Mouse (Mus musculus): Measurements from ENCODE around the gene Pla2g2f. TPM values are rescaled to one million over a fixed set of nuclear protein-coding genes. Genes with fewer than 3 reads are reported as not detected.

The Pla2g2f gene
- polyA plus RNA-seq, 1 experiment from 2014 or later: 0.16 TPM

DNA sequence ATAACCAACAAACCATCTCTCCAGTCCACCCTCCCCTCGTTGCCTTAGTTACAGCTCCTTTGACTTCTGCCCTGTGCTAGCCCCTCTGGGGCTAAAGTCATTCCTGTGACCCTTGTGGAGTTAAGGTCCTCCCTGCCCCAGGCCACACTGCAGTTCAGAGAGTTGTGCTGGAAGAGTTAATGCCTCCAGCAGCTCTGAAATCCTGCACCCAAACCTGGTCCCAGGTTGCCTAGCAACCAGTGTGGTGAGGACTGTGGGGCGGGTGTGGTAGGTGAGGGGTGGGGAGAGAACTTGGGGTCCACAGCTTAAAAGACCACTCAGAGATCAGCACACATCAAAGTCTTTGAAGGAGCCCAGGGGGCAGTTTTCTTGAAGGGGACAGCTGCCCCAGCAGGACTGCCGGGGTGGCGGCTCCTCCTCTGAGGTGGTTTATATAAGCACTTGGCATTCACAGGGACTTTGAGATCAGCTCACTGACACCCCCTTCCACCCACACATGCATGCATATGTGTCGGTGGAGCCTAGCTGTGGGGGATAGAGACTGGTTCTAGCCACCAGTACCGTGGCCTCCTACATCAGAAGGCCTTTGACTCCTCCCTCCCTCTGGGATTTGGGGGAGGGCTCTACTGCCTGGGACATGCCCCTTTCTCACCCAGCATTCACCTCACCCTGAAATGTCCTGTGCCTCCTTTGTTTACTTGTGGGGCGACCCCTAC lies 18.1 kb downstream of the Pla2g2f start:
- peaks cover 12% of the 10 kb centered on the region; the same call in 1 of the 2 replicates for H3K4me1 ChIP-seq (ENCODE audit: control insufficient read depth, insufficient read depth, low read length)
- 14% methylated on average over 7 of the region's 7 CpGs for WGBS
- H3K9ac ChIP-seq (replicated peaks; ENCODE audit: low read depth, low read length): no peak overlapping the region
- no peaks in the 10 kb centered on the region for H3K27me3 ChIP-seq (ENCODE audit: control insufficient read depth, insufficient read depth, low read length)
- no peak overlapping the region for H3K4me3 ChIP-seq (ENCODE audit: low read depth, low read length)
- H3K9me3 ChIP-seq (ENCODE audit: control insufficient read depth, low read depth, low read length): no peaks in the 10 kb centered on the region
- H3K36me3 ChIP-seq (ENCODE audit: control insufficient read depth, insufficient read depth, low read length): no peaks in the 10 kb centered on the region
- 0 out of 2 replicates have a peak, but pooled peaks have one; percentile 24 for ATAC-seq (ENCODE audit: insufficient number of reproducible peaks, insufficient read depth, low FRiP score, low read depth)
- no peak overlapping the region for H3K27ac ChIP-seq (ENCODE audit: low read length)
- H3K4me2 ChIP-seq (replicated peaks; ENCODE audit: low read depth, low read length): no peak overlapping the region

DNA sequence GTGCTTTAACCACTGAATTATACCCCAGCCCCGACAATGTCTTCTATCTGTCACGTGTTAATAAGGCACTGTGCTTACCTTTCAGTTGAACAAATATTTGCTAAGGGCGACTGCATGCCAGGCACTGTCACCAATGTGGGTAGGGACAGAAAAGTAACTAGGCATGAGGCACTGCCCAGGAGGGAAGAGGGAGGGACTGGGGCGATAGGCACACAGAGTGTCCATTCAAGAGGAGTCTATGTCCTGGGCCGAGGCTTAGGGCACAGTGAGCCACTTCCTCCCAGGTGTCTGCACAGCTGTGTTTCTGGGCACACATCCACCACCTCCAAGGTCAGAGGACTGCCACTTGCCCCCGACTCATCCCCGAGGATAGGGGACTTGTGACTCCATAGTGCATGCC lies 20.4 kb downstream of the Pla2g2f start, which contains the start of gene Ubxn10:
Gene Ubxn10 (minus strand): TSS at position 137 of the 400 bp plus-strand sequence.
- Histone ChIP-seq H3K4me3 (ENCODE audit: low read depth, low read length) (no peak within 1 kb of the TSS), H3K27me3 (ENCODE audit: control insufficient read depth, insufficient read depth, low read length) (no peaks in the 10 kb centered on the region), H3K4me2 (replicated peaks; ENCODE audit: low read depth, low read length) (no peak within 1 kb of the TSS), H3K4me1 (ENCODE audit: control insufficient read depth, insufficient read depth, low read length) (peaks cover 12% of the 10 kb centered on the region; the same call in 1 of the 2 replicates), H3K9ac (replicated peaks; ENCODE audit: low read depth, low read length) (no peak within 1 kb of the TSS), H3K27ac (ENCODE audit: low read length) (no peak within 1 kb of the TSS; the same call in 1 of the 2 replicates), H3K9me3 (ENCODE audit: control insufficient read depth, low read depth, low read length) (no peaks in the 10 kb centered on the region), H3K36me3 (ENCODE audit: control insufficient read depth, insufficient read depth, low read length) (no peaks in the 10 kb centered on the region)
- 52% methylated on average over 7 of the region's 7 CpGs for WGBS
- peak; percentile 80 for ATAC-seq (ENCODE audit: insufficient number of reproducible peaks, insufficient read depth, low FRiP score, low read depth)

DNA sequence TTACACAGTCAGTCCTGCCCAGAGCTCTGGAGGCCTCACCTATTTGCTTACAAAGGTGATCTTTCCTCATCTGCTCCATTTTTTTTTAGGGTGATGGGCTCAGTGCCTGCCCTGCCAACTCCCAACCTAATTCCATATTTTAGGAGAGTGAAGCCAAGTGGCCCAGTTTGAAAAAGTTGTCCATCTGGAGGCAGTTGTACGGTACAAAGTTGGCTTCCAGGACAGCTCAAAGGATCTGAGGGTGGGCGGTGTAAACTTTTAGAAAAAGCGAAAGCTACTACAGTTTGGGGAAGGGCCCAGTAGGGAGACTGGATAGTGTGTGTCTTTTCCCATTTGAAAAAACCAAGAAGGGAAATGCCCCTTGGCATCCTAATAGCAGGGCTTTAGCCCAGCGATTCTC lies 22.6 kb downstream of the Pla2g2f start:
- Histone ChIP-seq H3K9me3 (ENCODE audit: control insufficient read depth, low read depth, low read length) (no peaks in the 10 kb centered on the region), H3K4me3 (ENCODE audit: low read depth, low read length) (no peak overlapping the region), H3K27ac (ENCODE audit: low read length) (no peak overlapping the region), H3K4me1 (ENCODE audit: control insufficient read depth, insufficient read depth, low read length) (peaks cover 12% of the 10 kb centered on the region; the same call in 1 of the 2 replicates), H3K4me2 (replicated peaks; ENCODE audit: low read depth, low read length) (no peak overlapping the region), H3K9ac (replicated peaks; ENCODE audit: low read depth, low read length) (no peak overlapping the region), H3K27me3 (ENCODE audit: control insufficient read depth, insufficient read depth, low read length) (no peaks in the 10 kb centered on the region), H3K36me3 (ENCODE audit: control insufficient read depth, insufficient read depth, low read length) (no peaks in the 10 kb centered on the region)
- 90% methylated on average over 4 of the region's 4 CpGs for WGBS
- no peak for ATAC-seq (ENCODE audit: insufficient number of reproducible peaks, insufficient read depth, low FRiP score, low read depth)

DNA sequence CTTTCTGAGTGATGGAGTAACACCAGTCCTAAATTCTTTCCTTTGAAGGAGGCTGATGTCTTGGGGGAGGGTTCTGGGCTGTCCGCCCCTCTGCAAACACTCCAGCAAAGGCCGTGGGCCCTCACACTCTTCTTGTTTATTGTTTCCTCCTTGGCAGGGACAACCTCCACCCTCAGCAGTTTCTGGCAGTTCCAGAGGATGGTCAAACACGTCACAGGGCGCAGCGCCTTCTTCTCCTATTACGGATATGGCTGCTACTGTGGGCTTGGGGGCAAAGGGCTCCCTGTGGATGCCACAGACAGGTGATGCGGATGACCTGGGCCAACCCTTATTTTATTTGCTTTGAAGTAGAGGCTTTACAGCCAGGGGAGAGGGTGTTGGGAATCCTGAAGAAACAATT lies 23.3 kb downstream of the Pla2g2f start:
- no peaks in the 10 kb centered on the region for H3K27me3 ChIP-seq (ENCODE audit: control insufficient read depth, insufficient read depth, low read length)
- H3K27ac ChIP-seq (ENCODE audit: low read length): no peak overlapping the region
- no peaks in the 10 kb centered on the region for H3K36me3 ChIP-seq (ENCODE audit: control insufficient read depth, insufficient read depth, low read length)
- ATAC-seq (ENCODE audit: insufficient number of reproducible peaks, insufficient read depth, low FRiP score, low read depth): no peak
- no peak overlapping the region for H3K4me2 ChIP-seq (replicated peaks; ENCODE audit: low read depth, low read length)
- H3K4me1 ChIP-seq (ENCODE audit: control insufficient read depth, insufficient read depth, low read length): peaks cover 6% of the 10 kb centered on the region; the same call in 1 of the 2 replicates
- WGBS: 54% methylated on average over 7 of the region's 7 CpGs
- no peaks in the 10 kb centered on the region for H3K9me3 ChIP-seq (ENCODE audit: control insufficient read depth, low read depth, low read length)
- no peak overlapping the region for H3K9ac ChIP-seq (replicated peaks; ENCODE audit: low read depth, low read length)
- H3K4me3 ChIP-seq (ENCODE audit: low read depth, low read length): no peak overlapping the region

DNA sequence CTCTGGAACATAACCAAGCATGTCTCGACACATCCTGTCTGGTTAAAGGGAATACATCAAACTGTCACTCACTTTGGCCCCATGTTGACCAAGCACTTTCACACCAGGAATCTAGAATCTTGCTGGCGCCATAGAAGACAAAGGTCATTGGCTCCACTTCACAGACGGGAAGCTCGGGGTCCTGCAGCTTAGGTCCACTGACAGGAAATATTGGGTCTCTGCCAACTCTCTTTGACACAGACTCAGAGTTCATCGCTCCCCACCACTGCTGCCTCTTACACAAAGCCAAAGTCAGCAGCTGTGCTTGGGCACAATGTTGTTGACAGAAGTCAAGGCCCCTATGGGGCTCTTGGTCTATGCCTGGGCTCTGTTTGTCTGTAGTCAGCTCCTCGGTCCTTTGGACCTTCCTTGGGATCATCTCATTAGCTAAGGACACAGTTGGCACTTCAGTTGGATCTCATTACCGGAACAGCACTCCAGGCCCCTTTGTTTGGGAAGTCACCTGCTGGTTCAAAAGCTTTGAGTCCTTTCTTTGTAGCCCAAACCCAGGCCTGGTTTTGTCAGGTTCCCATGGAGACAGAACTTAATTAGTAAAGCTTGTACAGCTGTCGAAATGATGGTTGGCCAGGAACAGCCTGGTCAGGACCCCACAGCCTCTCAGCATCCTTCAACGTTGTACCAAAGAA lies 28.3 kb downstream of the Pla2g2f start:
- ATAC-seq (ENCODE audit: insufficient number of reproducible peaks, insufficient read depth, low FRiP score, low read depth): no peak
- H3K27me3 ChIP-seq (ENCODE audit: control insufficient read depth, insufficient read depth, low read length): no peaks in the 10 kb centered on the region
- peaks cover 14% of the 10 kb centered on the region for H3K4me1 ChIP-seq (ENCODE audit: control insufficient read depth, insufficient read depth, low read length)
- no peak overlapping the region for H3K27ac ChIP-seq (ENCODE audit: low read length)
- H3K4me2 ChIP-seq (replicated peaks; ENCODE audit: low read depth, low read length): no peak overlapping the region
- H3K4me3 ChIP-seq (ENCODE audit: low read depth, low read length): no peak overlapping the region
- 50% methylated on average over 9 of the region's 9 CpGs for WGBS
- no peaks in the 10 kb centered on the region for H3K36me3 ChIP-seq (ENCODE audit: control insufficient read depth, insufficient read depth, low read length)
- H3K9ac ChIP-seq (replicated peaks; ENCODE audit: low read depth, low read length): no peak overlapping the region
- no peaks in the 10 kb centered on the region for H3K9me3 ChIP-seq (ENCODE audit: control insufficient read depth, low read depth, low read length)

DNA sequence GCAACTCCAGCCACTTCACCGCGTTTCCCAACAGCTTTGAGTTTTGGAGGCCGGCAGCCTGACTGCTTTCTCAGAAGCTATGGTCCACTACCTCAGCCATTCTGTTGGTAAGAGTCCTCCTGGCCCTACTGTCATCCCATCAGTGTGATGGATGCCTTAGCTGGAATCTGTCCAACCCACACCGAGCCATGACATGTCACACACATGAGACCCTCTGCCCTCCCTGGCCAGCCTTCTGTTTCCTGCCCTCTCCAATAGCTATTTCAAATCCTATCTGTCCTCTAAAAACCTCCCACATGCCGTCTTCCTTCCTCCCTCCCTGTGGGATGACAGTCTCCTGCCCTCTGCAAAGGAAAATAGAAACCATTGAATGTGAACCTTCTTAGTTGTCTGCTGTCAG lies 31.7 kb downstream of the Pla2g2f start:
- Histone ChIP-seq H3K4me2 (replicated peaks; ENCODE audit: low read depth, low read length) (no peak overlapping the region), H3K27ac (ENCODE audit: low read length) (peak overlapping the region; percentile 17; the same call in 1 of the 2 replicates), H3K9me3 (ENCODE audit: control insufficient read depth, low read depth, low read length) (no peaks in the 10 kb centered on the region), H3K36me3 (ENCODE audit: control insufficient read depth, insufficient read depth, low read length) (no peaks in the 10 kb centered on the region), H3K9ac (replicated peaks; ENCODE audit: low read depth, low read length) (no peak overlapping the region), H3K4me3 (ENCODE audit: low read depth, low read length) (no peak overlapping the region), H3K27me3 (ENCODE audit: control insufficient read depth, insufficient read depth, low read length) (no peaks in the 10 kb centered on the region), H3K4me1 (ENCODE audit: control insufficient read depth, insufficient read depth, low read length) (peaks cover 16% of the 10 kb centered on the region)
- no peak for ATAC-seq (ENCODE audit: insufficient number of reproducible peaks, insufficient read depth, low FRiP score, low read depth)
- WGBS: 62% methylated on average over 5 of the region's 5 CpGs

DNA sequence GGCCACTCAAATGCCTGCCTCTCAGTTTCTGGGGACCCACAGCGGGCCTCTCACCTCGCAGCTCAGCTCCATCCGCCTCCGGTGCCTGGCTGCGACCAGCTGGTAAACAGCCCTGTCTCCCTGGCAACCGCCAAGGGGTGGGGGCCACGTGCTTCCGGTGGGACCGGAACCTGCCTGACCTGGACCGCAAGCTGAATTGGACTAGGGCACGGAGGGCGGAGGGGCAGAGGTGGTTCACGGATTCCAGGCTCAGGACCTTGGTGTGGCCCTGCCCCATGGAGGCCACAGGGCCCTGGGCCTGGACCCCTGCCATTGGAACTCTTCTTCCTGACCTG lies 32.3 kb downstream of the Pla2g2f start:
- ATAC-seq (ENCODE audit: insufficient number of reproducible peaks, insufficient read depth, low FRiP score, low read depth): peak; percentile 57; the same call in 1 of the 2 replicates
- no peaks in the 10 kb centered on the region for H3K36me3 ChIP-seq (ENCODE audit: control insufficient read depth, insufficient read depth, low read length)
- H3K9ac ChIP-seq (replicated peaks; ENCODE audit: low read depth, low read length): no peak overlapping the region
- H3K27ac ChIP-seq (ENCODE audit: low read length): peak overlapping the region; percentile 17; the same call in 1 of the 2 replicates
- no peaks in the 10 kb centered on the region for H3K9me3 ChIP-seq (ENCODE audit: control insufficient read depth, low read depth, low read length)
- H3K4me3 ChIP-seq (ENCODE audit: low read depth, low read length): peak overlapping the region; percentile 20; the same call in 1 of the 2 replicates
- no peaks in the 10 kb centered on the region for H3K27me3 ChIP-seq (ENCODE audit: control insufficient read depth, insufficient read depth, low read length)
- peak overlapping the region; percentile 48 for H3K4me2 ChIP-seq (replicated peaks; ENCODE audit: low read depth, low read length)
- WGBS: 2% methylated on average over 13 of the region's 13 CpGs
- peaks cover 16% of the 10 kb centered on the region for H3K4me1 ChIP-seq (ENCODE audit: control insufficient read depth, insufficient read depth, low read length)

DNA sequence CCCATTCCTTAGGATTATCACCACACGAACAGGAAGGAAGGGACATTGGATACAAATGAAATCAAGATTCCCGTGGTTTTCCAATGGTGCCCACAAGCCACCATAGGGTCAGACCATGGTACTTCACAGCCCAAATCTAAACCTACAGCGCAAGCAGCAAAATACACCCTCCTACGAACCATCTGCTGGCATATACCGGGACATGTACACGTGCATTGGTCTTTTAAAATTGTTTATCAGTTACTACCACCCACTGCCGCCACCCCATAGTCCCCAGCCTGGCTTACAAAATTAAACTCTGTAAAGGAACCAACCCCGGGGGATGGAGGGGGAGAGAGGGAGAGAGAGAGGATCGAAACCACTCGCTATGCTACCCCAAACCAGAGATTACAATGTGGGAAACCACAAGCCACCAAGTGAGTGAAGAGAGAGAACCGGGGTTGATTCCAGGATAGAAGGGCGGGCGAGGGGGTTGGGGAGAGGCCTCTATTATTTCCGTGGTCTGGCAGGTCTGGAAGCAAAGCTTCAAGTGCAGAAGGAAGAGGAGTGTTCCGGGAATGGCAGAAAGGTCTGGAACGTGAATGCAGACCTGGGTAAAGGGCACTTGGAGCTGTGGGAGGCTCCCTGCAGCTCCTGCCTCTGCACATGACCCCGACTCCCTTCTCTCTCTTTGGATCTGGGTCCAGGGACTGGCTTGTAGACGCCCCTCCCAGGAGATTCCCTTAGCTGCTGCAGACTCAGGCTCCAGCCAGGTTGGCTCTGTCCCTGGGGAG lies 32.9 kb downstream of the Pla2g2f start, which contains the start of gene Pla2g2c:
Gene Pla2g2c (plus strand): TSS at position 439 of the 773 bp plus-strand sequence.
- Histone ChIP-seq H3K9ac (replicated peaks; ENCODE audit: low read depth, low read length) (no peak within 1 kb of the TSS), H3K9me3 (ENCODE audit: control insufficient read depth, low read depth, low read length) (no peaks in the 10 kb centered on the region), H3K4me1 (ENCODE audit: control insufficient read depth, insufficient read depth, low read length) (peaks cover 16% of the 10 kb centered on the region), H3K4me3 (ENCODE audit: low read depth, low read length) (peak within 1 kb of the TSS; percentile 20; the same call in 1 of the 2 replicates), H3K27ac (ENCODE audit: low read length) (peak within 1 kb of the TSS; percentile 17; the same call in 1 of the 2 replicates), H3K4me2 (replicated peaks; ENCODE audit: low read depth, low read length) (peak within 1 kb of the TSS; percentile 48), H3K36me3 (ENCODE audit: control insufficient read depth, insufficient read depth, low read length) (no peaks in the 10 kb centered on the region), H3K27me3 (ENCODE audit: control insufficient read depth, insufficient read depth, low read length) (no peaks in the 10 kb centered on the region)
- 42% methylated on average over 18 of the region's 18 CpGs for WGBS
- peak; percentile 50 for ATAC-seq (ENCODE audit: insufficient number of reproducible peaks, insufficient read depth, low FRiP score, low read depth)
